In genomic region chr3:95675301-95676092, GRCm38 (mm10) we compare ENCODE assay signal across 8 mouse cellular contexts. TPM values are rescaled to one million over a fixed set of nuclear protein-coding genes. Genes with fewer than 3 reads are reported as not detected.
DNase-seq lines count a peak whose midpoint lies in the region; ATAC-seq lines count a peak whose summit lies in the region.

No protein-coding gene starts in this region.

- WGBS in hindbrain, embryonic 14.5 days, result 25% methylated on average over 7 of the region's 8 CpGs

- no peak overlapping the region for H3K27ac ChIP-seq in hindbrain, embryonic 14.5 days

- H3K4me2 ChIP-seq in hindbrain, embryonic 14.5 days (replicated peaks), result no peak overlapping the region

- H3K4me1 ChIP-seq in hindbrain, embryonic 14.5 days (replicated peaks; ENCODE audit: control insufficient read depth, insufficient read depth, low read length), result no peaks in the 10 kb centered on the region
- peaks cover 84% of the 10 kb centered on the region for H3K4me1 ChIP-seq in megakaryocyte, embryonic 14.5 days

- DNase-seq in ZHBTc4 (ENCODE audit: low read depth, low spot score), result peak; percentile 94
- DNase-seq in cerebellum, postnatal 10 days, result peak; percentile 79 to 81
- peak; percentile 36 to 48 for DNase-seq in frontal cortex, postnatal 25 days (ENCODE audit: low spot score in 2 of 2)
- peak; percentile 71 for DNase-seq in hindbrain, embryonic 14.5 days (ENCODE audit: low spot score)
- DNase-seq in left cerebral cortex, postnatal 14 days (ENCODE audit: low spot score in 2 of 2), result peak; percentile 60 to 71
- DNase-seq in right cerebral cortex, postnatal 10 days (ENCODE audit: low spot score in 2 of 2), result peak; percentile 67 to 74
- peak; percentile 93 for DNase-seq in yolk sac, embryonic 10.5 days (ENCODE audit: low spot score)

- intact Hi-C loops in left cerebral cortex, postnatal 14 days (cut with DNase I), result no loop called here

- no peaks in the 10 kb centered on the region for H3K27me3 ChIP-seq in hindbrain, embryonic 14.5 days (ENCODE audit: control insufficient read depth, insufficient read depth, low read length)
- no peaks in the 10 kb centered on the region for H3K27me3 ChIP-seq in megakaryocyte, embryonic 14.5 days (replicated peaks)

- H3K9ac ChIP-seq in hindbrain, embryonic 14.5 days, result no peak overlapping the region

- H3K9me3 ChIP-seq in hindbrain, embryonic 14.5 days (ENCODE audit: control insufficient read depth, low read length), result no peaks in the 10 kb centered on the region
- H3K9me3 ChIP-seq in megakaryocyte, embryonic 14.5 days, result no peaks in the 10 kb centered on the region

- H3K4me3 ChIP-seq in hindbrain, embryonic 14.5 days (replicated peaks; ENCODE audit: low read length), result no peak overlapping the region
- peak overlapping the region; percentile 87 for H3K4me3 ChIP-seq in megakaryocyte, embryonic 14.5 days (replicated peaks)

- H3K36me3 ChIP-seq in hindbrain, embryonic 14.5 days (replicated peaks; ENCODE audit: control insufficient read depth, insufficient read depth), result no peaks in the 10 kb centered on the region; the same call in 1 of the 2 replicates
- peaks cover 66% of the 10 kb centered on the region for H3K36me3 ChIP-seq in megakaryocyte, embryonic 14.5 days (replicated peaks; ENCODE audit: low read length)

- peak; percentile 49 for ATAC-seq in hindbrain, embryonic 14.5 days (ENCODE audit: low FRiP score)

RNA-seq across cellular contexts. Expression of gene Adamtsl4, which starts 12.2 kb away (rescaled TPM):
- polyA plus RNA-seq in hindbrain, embryonic 14.5 days (2014; fragmentation: Nextera tagmentation; extraction: Ambion mirVana), result 0.35 and 1.3 TPM in 2 replicates
- 1 to 10 TPM; 2.0 TPM for total RNA-seq in left cerebral cortex, postnatal 14 days (2021)
- 0.83 TPM in 1 of 2 replicates, not detected in the other for polyA plus RNA-seq in megakaryocyte, embryonic 14.5 days (2012; ENCODE audit: insufficient read depth, low replicate concordance)

RNA-seq across cellular contexts. Expression of gene Mcl1, which starts 16.9 kb away (rescaled TPM):
- polyA plus RNA-seq in hindbrain, embryonic 14.5 days (2014; fragmentation: Nextera tagmentation; extraction: Ambion mirVana), result 60.3 and 72.3 TPM in 2 replicates
- 10 to 100 TPM; 58.6 to 69.2 TPM for total RNA-seq in left cerebral cortex, postnatal 14 days (2021)
- polyA plus RNA-seq in megakaryocyte, embryonic 14.5 days (2012; ENCODE audit: insufficient read depth, low replicate concordance), result 222 and 245 TPM in 2 replicates

RNA-seq across cellular contexts. Expression of gene Ensa, which starts 50.7 kb away (rescaled TPM):
- 95.1 and 102 TPM in 2 replicates for polyA plus RNA-seq in hindbrain, embryonic 14.5 days (2014; fragmentation: Nextera tagmentation; extraction: Ambion mirVana)
- total RNA-seq in left cerebral cortex, postnatal 14 days (2021), result 100 to 1,000 TPM; 332 to 337 TPM
- polyA plus RNA-seq in megakaryocyte, embryonic 14.5 days (2012; ENCODE audit: insufficient read depth, low replicate concordance), result 21.1 and 41.0 TPM in 2 replicates

Comparison
In these comparisons a context has a peak if more than half of its experiments do, and no peak if none do; other contexts are left out.
1. DNase-seq: peak in every context shown above with its lines; median percentile 94 in ZHBTc4; 93 in yolk sac, embryonic 10.5 days; 80 in cerebellum, postnatal 10 days; 71 in hindbrain, embryonic 14.5 days; 70 in right cerebral cortex, postnatal 10 days; 66 in left cerebral cortex, postnatal 14 days; 42 in frontal cortex, postnatal 25 days.